Mouse (Mus musculus): ENCODE measurements around the gene Cd63. TPM values are rescaled to one million over a fixed set of nuclear protein-coding genes. Genes with fewer than 3 reads are reported as not detected.

Gene Cd63
- total and polyA plus RNA-seq, 3 experiments = not detected

GRCm38 (mm10) chr10:128935826-128936440, 35.1 kb downstream of the Cd63 start:
- H3K27ac ChIP-seq (ENCODE audit: insufficient read depth, low read depth) = no peak overlapping the region
- no peaks in the 10 kb centered on the region for H3K79me2 ChIP-seq (replicated peaks; ENCODE audit: control insufficient read depth, extremely low read depth, insufficient read depth, poor library complexity, severe bottlenecking)
- no peak for DNase-seq (ENCODE audit: extremely low read depth)
- H3K9me3 ChIP-seq (replicated peaks; ENCODE audit: low read length) = no peaks in the 10 kb centered on the region
- no peak overlapping the region for H3K9ac ChIP-seq (ENCODE audit: insufficient read depth, low read depth)
- dilution Hi-C loops (cut with MboI; ENCODE audit: extremely low pct_ligation_motif_present, extremely low pct_unique_long_range_greater_than_20kb, low sequenced_read_pairs) = no loop called here
- in situ Hi-C loops (cut with MboI; ENCODE audit: low pct_ligation_motif_present, low pct_unique_long_range_greater_than_20kb, low sequenced_read_pairs) = no loop called here
- no peaks in the 10 kb centered on the region for H3K36me3 ChIP-seq (replicated peaks in 1 of 2; ENCODE audit: control insufficient read depth in 1 of 2, insufficient read depth in 1 of 2, low read length in 1 of 2)
- TF ChIP-seq MEF2A (IDR thresholded peaks at IDR 0.05; ENCODE audit: borderline replicate concordance, low read depth, low read length) (no peak), KAT2A (IDR thresholded peaks at IDR 0.05; ENCODE audit: insufficient replicate concordance, low read length) (no peak), ETS1 (conservative IDR thresholded peaks at IDR 0.05; ENCODE audit: low read depth, low read length) (no peak), CHD1 (IDR thresholded peaks at IDR 0.05; ENCODE audit: low read depth, low read length) (no peak), GABPA (IDR thresholded peaks at IDR 0.05; ENCODE audit: insufficient replicate concordance, low read depth, low read length) (no peak), MAZ (IDR thresholded peaks at IDR 0.05; ENCODE audit: low read depth, low read length) (no peak)
- H3K4me2 ChIP-seq (ENCODE audit: insufficient read depth, low read depth, poor library complexity, severe bottlenecking) = no peak overlapping the region
- H3K27me3 ChIP-seq (replicated peaks) = peaks cover 51% of the 10 kb centered on the region
- H3K4me1 ChIP-seq (ENCODE audit: control insufficient read depth in 1 of 2, insufficient read depth in 2 of 2) = peaks cover 0 to 4% of the 10 kb centered on the region in 2 experiments; a peak in 2 of 4 replicates
- H3K4me3 ChIP-seq (replicated peaks in 1 of 3; ENCODE audit: low read depth in 2 of 3, low read length in 2 of 3, poor library complexity in 1 of 3) = no peak overlapping the region

- Histone ChIP-seq H3K4me1 (ENCODE audit: control insufficient read depth in 1 of 2, insufficient read depth in 2 of 2) (peaks cover 0 to 4% of the 10 kb centered on the region in 2 experiments; a peak in 2 of 4 replicates), H3K9me3 (replicated peaks; ENCODE audit: low read length) (no peaks in the 10 kb centered on the region), H3K4me2 (ENCODE audit: insufficient read depth, low read depth, poor library complexity, severe bottlenecking) (no peak overlapping the region), H3K4me3 (replicated peaks in 1 of 3; ENCODE audit: low read depth in 2 of 3, low read length in 2 of 3, poor library complexity in 1 of 3) (no peak overlapping the region), H3K79me2 (replicated peaks; ENCODE audit: control insufficient read depth, extremely low read depth, insufficient read depth, poor library complexity, severe bottlenecking) (no peaks in the 10 kb centered on the region), H3K27ac (ENCODE audit: insufficient read depth, low read depth) (no peak overlapping the region), H3K36me3 (replicated peaks in 1 of 2; ENCODE audit: control insufficient read depth in 1 of 2, insufficient read depth in 1 of 2, low read length in 1 of 2) (no peaks in the 10 kb centered on the region), H3K9ac (ENCODE audit: insufficient read depth, low read depth) (no peak overlapping the region), H3K27me3 (replicated peaks) (peaks cover 48% of the 10 kb centered on the region)
- dilution Hi-C loops (cut with MboI; ENCODE audit: extremely low pct_ligation_motif_present, extremely low pct_unique_long_range_greater_than_20kb, low sequenced_read_pairs) = no loop called here
- TF ChIP-seq RAD21 (IDR thresholded peaks at IDR 0.05; ENCODE audit: low read depth, low read length) = no peak
- no peak for TF ChIP-seq ETS1 (conservative IDR thresholded peaks at IDR 0.05; ENCODE audit: low read depth, low read length)
- no peak for TF ChIP-seq IRF4 (IDR thresholded peaks at IDR 0.05; ENCODE audit: low read depth, low read length)
- no peak for TF ChIP-seq BHLHE40 (IDR thresholded peaks at IDR 0.05; ENCODE audit: low read depth, low read length)
- TF ChIP-seq MAX (IDR thresholded peaks at IDR 0.05; ENCODE audit: low read length) = no peak
- no peak for TF ChIP-seq PAX5 (IDR thresholded peaks at IDR 0.05; ENCODE audit: low read length)
- TF ChIP-seq ELF1 (IDR thresholded peaks at IDR 0.05; ENCODE audit: low read depth, low read length) = no peak
- no peak for TF ChIP-seq POLR2AphosphoS2 (IDR thresholded peaks at IDR 0.05; ENCODE audit: low read depth, low read length)
- no peak for TF ChIP-seq TBP (conservative IDR thresholded peaks at IDR 0.05; ENCODE audit: low read depth, low read length)
- TF ChIP-seq E2F4 (IDR thresholded peaks at IDR 0.05; ENCODE audit: insufficient replicate concordance, low read depth, low read length) = no peak
- TF ChIP-seq NRF1 (IDR thresholded peaks at IDR 0.05; ENCODE audit: low read depth, low read length) = no peak
- TF ChIP-seq MAZ (IDR thresholded peaks at IDR 0.05; ENCODE audit: low read depth, low read length) = no peak
- no peak for TF ChIP-seq ZNF384 (IDR thresholded peaks at IDR 0.05; ENCODE audit: low read depth, low read length)
- TF ChIP-seq UBTF (IDR thresholded peaks at IDR 0.05; ENCODE audit: low read depth, low read length) = no peak
- in situ Hi-C loops (cut with MboI; ENCODE audit: low pct_ligation_motif_present, low pct_unique_long_range_greater_than_20kb, low sequenced_read_pairs) = no loop called here
- no peak for DNase-seq (ENCODE audit: extremely low read depth)
Measured at GRCm38 (mm10) chr10:128937756-128938390, 37.1 kb downstream of the Cd63 start.
